Mouse (Mus musculus) liver, embryonic 15.5 days (tissue): ENCODE results near the gene Atp8a2. TPM values are rescaled to one million over a fixed set of nuclear protein-coding genes. Genes with fewer than 3 reads are reported as not detected.

Experiments
- ATAC-seq: fragments of 200-750 bp; cut with Nextera tagmentation; 2 replicates; pipeline ENCODE4 v1.8.0; 2017; ENCODE audit warnings: moderate number of reproducible peaks, mild to moderate bottlenecking, moderate library complexity; ENCODE audit not compliant: insufficient read depth
- H3K27ac ChIP-seq: fragments of 300-500 bp; sonication (generic); replicated peaks from 2 replicates; pipeline ENCODE4 v1.5.1; 2015; ENCODE audit warnings: mild to moderate bottlenecking, inconsistent platforms
- H3K27me3 ChIP-seq: fragments of 300-500 bp; sonication (generic); 2 replicates; pipeline ENCODE4 v1.6.1; 2015; ENCODE audit warnings: mild to moderate bottlenecking, inconsistent platforms
- H3K36me3 ChIP-seq: fragments of 300-500 bp; sonication (generic); replicated peaks from 2 replicates; pipeline ENCODE4 v1.6.1; 2015; ENCODE audit warnings: moderate library complexity, mild to moderate bottlenecking, inconsistent platforms
- H3K4me1 ChIP-seq: fragments of 300-500 bp; sonication (generic); replicated peaks from 2 replicates; pipeline ENCODE4 v1.6.1; 2015; ENCODE audit warnings: inconsistent platforms
- H3K4me2 ChIP-seq: fragments of 300-500 bp; sonication (generic); 2 replicates; pipeline ENCODE4 v1.6.1; 2015; ENCODE audit warnings: moderate library complexity, mild to moderate bottlenecking, inconsistent platforms
- H3K4me3 ChIP-seq: fragments of 300-500 bp; sonication (generic); replicated peaks from 2 replicates; pipeline ENCODE4 v1.5.1; 2015; ENCODE audit warnings: mild to moderate bottlenecking, inconsistent platforms
- H3K9ac ChIP-seq: fragments of 300-500 bp; sonication (generic); 2 replicates; pipeline ENCODE4 v1.6.1; 2015; ENCODE audit warnings: moderate library complexity, mild to moderate bottlenecking, inconsistent platforms
- H3K9me3 ChIP-seq: fragments of 300-500 bp; sonication (generic); replicated peaks from 2 replicates; pipeline ENCODE4 v1.6.1; 2016; ENCODE audit warnings: inconsistent platforms
- WGBS: fragments of 180-500 bp; shearing (Covaris S2); methylation state at CpG from one replicate; pipeline ENCODE4 v1.1.7; 2015; ENCODE audit warnings: mixed read lengths; ENCODE audit not compliant: insufficient replicate concordance; 5-methylcytosine and 5-hydroxymethylcytosine counted together
- polyA plus RNA-seq: library from polyadenylated mRNA; unstranded; fragments of >200 nt; fragmentation: Nextera tagmentation; extraction: Ambion mirVana; gene quantifications from 2 replicates; pipeline ENCODE4 v1.2.1, GENCODE M21; 2015

The Atp8a2 gene
- polyA plus RNA-seq: 3.5 and 4.9 TPM in 2 replicates

DNA sequence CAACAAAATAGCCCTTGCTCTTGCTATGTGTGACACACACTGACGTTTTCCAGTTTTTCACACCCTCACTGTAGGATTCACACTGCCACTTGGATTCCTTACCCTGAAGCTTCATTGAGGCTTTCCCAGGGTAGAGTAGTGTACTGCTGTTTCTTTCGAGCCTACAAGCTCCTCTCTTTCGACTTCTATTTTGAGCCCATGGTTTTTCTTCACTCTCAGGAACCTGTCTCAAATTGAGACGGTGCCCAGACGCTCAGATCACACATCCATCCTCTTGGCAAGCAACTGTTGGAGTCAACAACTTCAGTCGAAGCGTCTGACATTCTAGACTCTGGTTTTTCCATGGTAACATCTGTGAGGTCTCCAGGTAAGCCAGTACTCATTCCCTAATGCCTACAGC, at the start of gene Atp8a2:
Gene Atp8a2 (minus strand): TSS at position 296 of the 400 bp plus-strand sequence.
- 53% methylated on average over 7 of the region's 7 CpGs for WGBS
- Histone ChIP-seq H3K36me3 (no peaks in the 10 kb centered on the region), H3K27me3 (no peaks in the 10 kb centered on the region), H3K27ac (no peak within 1 kb of the TSS), H3K4me3 (no peak within 1 kb of the TSS), H3K9me3 (no peaks in the 10 kb centered on the region), H3K4me2 (no peak within 1 kb of the TSS), H3K9ac (no peak within 1 kb of the TSS), H3K4me1 (no peaks in the 10 kb centered on the region)
- ATAC-seq: no peak

DNA sequence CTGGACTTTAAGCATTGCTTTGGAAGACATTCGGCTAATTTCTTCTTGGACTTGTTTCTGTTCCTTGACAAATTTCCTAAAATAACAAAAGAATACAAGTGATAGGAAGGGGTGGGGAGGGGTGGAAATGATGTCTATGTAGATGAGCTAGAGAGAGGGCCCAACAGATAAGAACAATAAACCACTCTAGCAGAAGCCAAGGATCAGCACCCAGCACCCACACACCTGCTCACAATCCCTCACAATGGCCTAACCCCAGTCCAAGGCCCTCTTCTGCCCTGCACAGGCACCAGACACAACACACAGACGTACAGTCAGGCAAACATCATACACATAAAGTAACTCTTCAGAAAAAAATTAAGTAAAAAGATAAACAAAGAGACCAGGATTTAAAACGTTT, 41.6 kb upstream of the Atp8a2 start:
- Histone ChIP-seq H3K4me3 (no peak overlapping the region), H3K9me3 (no peaks in the 10 kb centered on the region), H3K27ac (no peak overlapping the region), H3K4me2 (no peak overlapping the region), H3K9ac (no peak overlapping the region), H3K27me3 (no peaks in the 10 kb centered on the region), H3K4me1 (no peaks in the 10 kb centered on the region), H3K36me3 (peaks cover 68% of the 10 kb centered on the region)
- WGBS: 67% methylated on average over 3 of the region's 3 CpGs
- no peak for ATAC-seq

GRCm38 (mm10) chr14:60219886-60220285, 22.9 kb upstream of the Atp8a2 start:
- peaks cover 40% of the 10 kb centered on the region for H3K36me3 ChIP-seq

DNA sequence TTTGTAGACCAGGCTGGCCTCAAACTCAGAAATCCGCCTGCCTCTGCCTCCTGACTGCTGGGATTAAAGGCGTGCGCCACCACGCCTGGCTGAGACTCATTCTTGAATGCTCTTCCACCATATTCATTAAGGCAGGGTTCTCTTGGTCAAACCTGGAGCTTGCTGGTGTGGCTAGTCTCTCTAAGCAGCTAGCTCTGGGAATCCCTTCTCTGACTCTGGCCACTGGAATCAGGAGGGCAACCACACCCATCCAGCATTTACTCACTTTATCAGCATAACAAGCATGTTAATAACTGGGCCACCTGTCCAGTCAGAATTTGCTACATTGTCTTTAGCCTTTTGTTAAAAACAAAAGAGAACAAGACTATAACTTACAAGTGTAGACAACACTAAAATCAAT, 20.6 kb upstream of the Atp8a2 start:
- no peak for ATAC-seq
- H3K4me3 ChIP-seq: no peak overlapping the region
- H3K27me3 ChIP-seq: no peaks in the 10 kb centered on the region
- H3K9ac ChIP-seq: no peak overlapping the region
- peaks cover 33% of the 10 kb centered on the region for H3K36me3 ChIP-seq
- WGBS: 90% methylated on average over 4 of the region's 4 CpGs
- no peaks in the 10 kb centered on the region for H3K9me3 ChIP-seq
- no peaks in the 10 kb centered on the region for H3K4me1 ChIP-seq
- no peak overlapping the region for H3K4me2 ChIP-seq
- no peak overlapping the region for H3K27ac ChIP-seq

More at GRCm38 (mm10) chr14:60219886-60220285, 22.9 kb upstream of the Atp8a2 start:
- ATAC-seq: no peak
- Histone ChIP-seq H3K4me1 (no peaks in the 10 kb centered on the region), H3K27ac (no peak overlapping the region), H3K4me2 (no peak overlapping the region), H3K9me3 (no peaks in the 10 kb centered on the region), H3K9ac (no peak overlapping the region), H3K4me3 (no peak overlapping the region), H3K27me3 (no peaks in the 10 kb centered on the region)
- WGBS: 85% methylated on average over 10 of the region's 10 CpGs

GRCm38 (mm10) chr14:60216125-60216524, 19.1 kb upstream of the Atp8a2 start:
- no peaks in the 10 kb centered on the region for H3K27me3 ChIP-seq
- H3K9ac ChIP-seq: no peak overlapping the region
- peaks cover 24% of the 10 kb centered on the region for H3K36me3 ChIP-seq
- no peak overlapping the region for H3K4me2 ChIP-seq
- WGBS: 70% methylated on average over 1 of the region's 1 CpGs
- no peaks in the 10 kb centered on the region for H3K9me3 ChIP-seq
- no peaks in the 10 kb centered on the region for H3K4me1 ChIP-seq
- no peak overlapping the region for H3K27ac ChIP-seq
- H3K4me3 ChIP-seq: no peak overlapping the region
- no peak for ATAC-seq

GRCm38 (mm10) chr14:60215000-60215399, 18.0 kb upstream of the Atp8a2 start:
- ATAC-seq: no peak
- H3K4me2 ChIP-seq: no peak overlapping the region
- H3K4me3 ChIP-seq: no peak overlapping the region
- H3K9ac ChIP-seq: no peak overlapping the region
- 86% methylated on average over 3 of the region's 3 CpGs for WGBS
- no peak overlapping the region for H3K27ac ChIP-seq
- H3K4me1 ChIP-seq: no peaks in the 10 kb centered on the region
- H3K9me3 ChIP-seq: no peaks in the 10 kb centered on the region
- H3K36me3 ChIP-seq: peaks cover 20% of the 10 kb centered on the region
- no peaks in the 10 kb centered on the region for H3K27me3 ChIP-seq

DNA sequence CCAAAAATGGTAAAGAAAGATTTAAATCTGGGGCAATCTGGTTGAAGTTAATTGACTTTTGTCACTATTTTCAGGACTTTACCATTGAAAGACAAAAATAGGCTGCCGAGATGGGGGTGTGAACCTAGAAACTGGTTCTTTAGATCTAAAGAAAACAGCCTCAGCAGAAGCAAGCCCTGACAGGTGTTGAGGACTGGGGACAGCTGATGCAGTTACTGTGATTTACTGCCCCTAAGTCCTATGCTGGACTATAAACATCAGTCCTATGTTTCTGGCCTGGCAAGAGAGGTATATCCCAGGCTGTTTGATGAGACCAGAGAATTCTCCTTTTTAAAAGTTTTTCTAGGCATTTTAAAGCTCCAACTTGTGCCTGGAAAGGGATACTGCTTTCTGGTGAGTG, 17.1 kb upstream of the Atp8a2 start:
- H3K9me3 ChIP-seq: no peaks in the 10 kb centered on the region
- WGBS: 70% methylated on average over 1 of the region's 1 CpGs

DNA sequence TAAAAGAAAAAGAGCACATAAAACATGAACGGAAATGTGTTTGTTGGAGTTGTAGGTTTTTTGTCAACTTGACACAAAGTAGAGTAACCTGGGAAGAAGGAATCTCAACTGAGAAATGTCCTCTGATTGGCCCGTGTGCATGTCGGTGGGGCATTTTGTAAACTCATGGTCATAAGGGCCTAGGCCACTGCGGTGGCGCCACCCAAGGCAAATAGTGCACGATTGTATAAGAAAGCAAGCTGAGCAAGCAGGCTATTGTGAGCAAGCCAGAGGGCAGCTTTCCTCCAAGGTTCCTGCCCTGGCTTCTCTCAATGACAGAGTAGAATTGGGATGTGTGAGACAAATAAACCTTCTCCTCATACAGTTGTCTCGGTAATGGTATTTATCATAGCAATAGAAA, 12.2 kb upstream of the Atp8a2 start:
- Histone ChIP-seq H3K9me3 (no peaks in the 10 kb centered on the region), H3K4me3 (no peak overlapping the region), H3K4me2 (no peak overlapping the region), H3K27ac (no peak overlapping the region), H3K36me3 (no peaks in the 10 kb centered on the region), H3K4me1 (no peaks in the 10 kb centered on the region), H3K9ac (no peak overlapping the region), H3K27me3 (no peaks in the 10 kb centered on the region)
- no peak for ATAC-seq
- WGBS: 76% methylated on average over 7 of the region's 7 CpGs

More for the DNA sequence above, 17.1 kb upstream of the Atp8a2 start:
- no peaks in the 10 kb centered on the region for H3K27me3 ChIP-seq
- H3K4me2 ChIP-seq: no peak overlapping the region
- ATAC-seq: no peak
- no peak overlapping the region for H3K9ac ChIP-seq
- H3K27ac ChIP-seq: no peak overlapping the region
- H3K36me3 ChIP-seq: peaks cover 11% of the 10 kb centered on the region
- no peak overlapping the region for H3K4me3 ChIP-seq
- no peaks in the 10 kb centered on the region for H3K4me1 ChIP-seq

DNA sequence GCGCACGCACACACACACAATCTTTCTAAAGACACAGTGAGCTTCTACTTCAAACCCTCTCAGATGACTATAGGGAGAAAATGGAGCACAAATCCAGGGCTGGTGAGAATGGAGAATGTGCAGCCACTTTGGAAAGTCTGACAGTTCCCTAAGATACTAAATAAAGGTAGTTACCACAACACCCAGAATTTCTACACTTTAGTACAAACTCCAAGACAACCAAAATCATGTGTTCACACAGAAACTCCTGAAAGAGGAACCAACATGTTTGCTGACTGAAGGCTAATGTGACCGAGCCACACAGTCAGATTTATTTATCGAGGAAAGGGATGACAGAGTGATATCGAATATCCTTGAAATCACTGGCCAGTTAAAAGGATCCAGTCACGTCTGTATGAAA, 8.0 kb upstream of the Atp8a2 start:
- no peak for ATAC-seq
- Histone ChIP-seq H3K4me3 (no peak overlapping the region), H3K9ac (no peak overlapping the region), H3K36me3 (no peaks in the 10 kb centered on the region), H3K9me3 (no peaks in the 10 kb centered on the region), H3K27me3 (no peaks in the 10 kb centered on the region), H3K27ac (no peak overlapping the region), H3K4me1 (no peaks in the 10 kb centered on the region), H3K4me2 (no peak overlapping the region)
- WGBS: 66% methylated on average over 6 of the region's 6 CpGs

- ATAC-seq: no peak
- WGBS: 69% methylated on average over 5 of the region's 5 CpGs
Observed at GRCm38 (mm10) chr14:60195999-60196398, 980 bp downstream of the Atp8a2 start.

DNA sequence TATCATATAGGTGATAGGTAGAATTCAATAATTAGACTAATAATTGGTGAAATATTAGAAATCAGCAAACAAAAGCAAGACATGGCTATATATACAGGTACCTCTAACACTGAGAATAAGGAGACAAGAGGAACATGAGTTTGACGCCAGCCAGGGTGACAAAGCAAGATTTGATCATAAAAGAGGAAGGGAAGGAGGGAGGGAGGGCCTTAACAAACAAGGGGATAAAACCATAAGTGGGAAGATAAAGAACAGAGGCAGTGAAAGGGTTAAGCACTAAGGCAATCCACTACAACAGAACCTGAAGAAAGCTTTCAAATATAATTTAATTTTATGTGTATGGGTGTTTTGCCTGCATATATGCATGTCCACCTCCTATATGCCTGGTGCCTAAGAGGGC, 2.4 kb downstream of the Atp8a2 start:
- Histone ChIP-seq H3K36me3 (no peaks in the 10 kb centered on the region), H3K4me1 (no peaks in the 10 kb centered on the region), H3K9me3 (no peaks in the 10 kb centered on the region), H3K27me3 (no peaks in the 10 kb centered on the region), H3K27ac (no peak overlapping the region), H3K4me3 (no peak overlapping the region), H3K4me2 (no peak overlapping the region), H3K9ac (no peak overlapping the region)
- 19% methylated on average over 1 of the region's 1 CpGs for WGBS
- ATAC-seq: no peak

More at GRCm38 (mm10) chr14:60195999-60196398, 980 bp downstream of the Atp8a2 start:
- H3K9ac ChIP-seq: no peak overlapping the region
- no peak overlapping the region for H3K4me3 ChIP-seq
- no peak overlapping the region for H3K27ac ChIP-seq
- no peaks in the 10 kb centered on the region for H3K27me3 ChIP-seq
- H3K4me2 ChIP-seq: no peak overlapping the region
- H3K36me3 ChIP-seq: no peaks in the 10 kb centered on the region
- no peaks in the 10 kb centered on the region for H3K9me3 ChIP-seq
- no peaks in the 10 kb centered on the region for H3K4me1 ChIP-seq

DNA sequence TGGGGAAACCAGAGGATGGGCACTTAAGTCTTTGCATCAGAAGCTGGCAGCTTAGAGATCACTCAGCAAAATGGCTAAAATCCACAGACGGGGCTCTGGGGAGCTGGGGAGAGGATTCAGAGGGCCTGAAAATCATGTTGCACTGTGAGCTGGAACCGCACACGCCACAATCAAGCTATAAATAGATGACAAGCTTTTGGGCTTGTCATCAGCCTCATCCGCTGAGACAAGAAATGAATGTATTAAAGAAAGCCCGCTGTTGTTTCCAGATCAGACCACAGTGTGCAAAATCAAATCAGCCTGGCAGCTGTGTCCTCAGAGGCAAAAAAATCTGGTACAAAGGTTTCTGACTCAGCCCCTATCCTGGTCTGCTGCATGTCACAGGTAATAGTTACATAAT, 7.2 kb downstream of the Atp8a2 start:
- ATAC-seq: no peak
- Histone ChIP-seq H3K9ac (no peak overlapping the region), H3K27ac (no peak overlapping the region), H3K4me2 (no peak overlapping the region), H3K9me3 (no peaks in the 10 kb centered on the region), H3K36me3 (no peaks in the 10 kb centered on the region), H3K27me3 (no peaks in the 10 kb centered on the region), H3K4me1 (no peaks in the 10 kb centered on the region), H3K4me3 (no peak overlapping the region)
- 72% methylated on average over 5 of the region's 5 CpGs for WGBS
